Mouse (Mus musculus): Measurements from ENCODE around the gene Ank2. TPM values are rescaled to one million over a fixed set of nuclear protein-coding genes. Genes with fewer than 3 reads are reported as not detected.

Ank2 gene
- polyA plus RNA-seq, 1 experiment from 2014 or later: 5.1 TPM

- TF ChIP-seq EP300 (IDR thresholded peaks at IDR 0.05; ENCODE audit: low read depth) (0 out of 2 replicates have a peak, but pooled peaks have one; percentile 19), CTCF (IDR thresholded peaks at IDR 0.05; ENCODE audit: low read depth) (no peak)
- Histone ChIP-seq H3K27ac (ENCODE audit: low read depth) (no peak overlapping the region), H3K27me3 (ENCODE audit: insufficient read depth, low read length) (no peaks in the 10 kb centered on the region), H3K9me3 (ENCODE audit: low read length) (no peaks in the 10 kb centered on the region), H3K4me2 (ENCODE audit: low read depth, low read length) (no peak overlapping the region), H3K4me1 (ENCODE audit: insufficient read depth) (peaks cover 10% of the 10 kb centered on the region), H3K36me3 (replicated peaks; ENCODE audit: insufficient read depth, low read length) (no peaks in the 10 kb centered on the region), H3K4me3 (ENCODE audit: low read depth, low read length) (no peak overlapping the region), H3K9ac (replicated peaks) (no peak overlapping the region)
- WGBS (ENCODE audit: insufficient replicate concordance): 30% methylated on average over 3 of the region's 3 CpGs
- DNase-seq: no peak
- ATAC-seq: no peak
Observed at GRCm38 (mm10) chr3:127459858-127460257, 39.3 kb downstream of the Ank2 start.

DNA sequence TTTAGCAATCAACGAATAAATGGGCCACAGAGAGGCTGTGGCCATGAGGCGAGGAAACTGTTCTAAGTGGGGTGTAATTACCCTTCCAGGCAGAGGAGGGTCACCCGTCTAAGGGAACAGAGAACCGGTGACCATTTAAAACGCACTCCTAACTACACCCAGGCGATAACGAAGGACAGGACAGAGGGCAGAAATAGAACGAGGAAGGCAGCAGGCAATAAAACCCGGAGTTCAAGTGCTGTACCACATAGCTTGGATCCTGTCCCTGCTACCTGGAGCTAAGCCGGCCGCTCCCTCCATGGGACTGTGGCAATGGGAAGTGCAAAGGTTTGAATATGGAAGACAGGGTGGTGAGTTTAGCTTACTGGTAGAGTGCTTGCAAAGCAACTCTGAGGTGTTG, 40.2 kb downstream of the Ank2 start:
- no peak overlapping the region for H3K4me3 ChIP-seq (ENCODE audit: low read depth, low read length)
- no peaks in the 10 kb centered on the region for H3K36me3 ChIP-seq (replicated peaks; ENCODE audit: insufficient read depth, low read length)

DNA sequence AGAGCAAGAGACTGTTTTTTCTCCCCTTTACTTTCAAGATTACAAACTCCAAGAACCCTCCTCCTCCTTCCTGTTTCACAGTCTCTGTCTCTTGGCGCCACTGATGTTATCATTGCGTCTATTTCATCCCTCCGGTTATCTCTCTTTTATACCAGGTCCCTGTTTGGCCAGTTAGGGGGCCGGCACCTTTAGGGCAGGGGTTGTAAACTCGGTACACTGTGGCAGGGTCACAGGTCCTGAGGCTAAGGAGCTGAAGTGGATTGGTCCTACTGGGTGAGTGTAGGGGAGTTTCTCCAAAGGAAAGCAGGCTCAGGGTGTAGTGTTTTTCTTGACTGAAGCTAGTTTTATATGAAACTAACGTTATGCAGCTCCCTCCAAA, 40.7 kb downstream of the Ank2 start:
- Histone ChIP-seq H3K27ac (ENCODE audit: low read depth) (no peak overlapping the region), H3K9ac (replicated peaks) (no peak overlapping the region)

More for the DNA sequence above, 40.2 kb downstream of the Ank2 start:
- TF ChIP-seq CTCF (IDR thresholded peaks at IDR 0.05; ENCODE audit: low read depth) (no peak), EP300 (IDR thresholded peaks at IDR 0.05; ENCODE audit: low read depth) (no peak)
- DNase-seq (no peak), ATAC-seq (no peak)
- Histone ChIP-seq H3K9ac (replicated peaks) (no peak overlapping the region), H3K27ac (ENCODE audit: low read depth) (no peak overlapping the region), H3K27me3 (ENCODE audit: insufficient read depth, low read length) (no peaks in the 10 kb centered on the region), H3K9me3 (ENCODE audit: low read length) (no peaks in the 10 kb centered on the region), H3K4me1 (ENCODE audit: insufficient read depth) (peaks cover 10% of the 10 kb centered on the region), H3K4me2 (ENCODE audit: low read depth, low read length) (peak overlapping the region; percentile 63; the same call in 1 of the 2 replicates)
- 36% methylated on average over 11 of the region's 11 CpGs for WGBS (ENCODE audit: insufficient replicate concordance)

DNA sequence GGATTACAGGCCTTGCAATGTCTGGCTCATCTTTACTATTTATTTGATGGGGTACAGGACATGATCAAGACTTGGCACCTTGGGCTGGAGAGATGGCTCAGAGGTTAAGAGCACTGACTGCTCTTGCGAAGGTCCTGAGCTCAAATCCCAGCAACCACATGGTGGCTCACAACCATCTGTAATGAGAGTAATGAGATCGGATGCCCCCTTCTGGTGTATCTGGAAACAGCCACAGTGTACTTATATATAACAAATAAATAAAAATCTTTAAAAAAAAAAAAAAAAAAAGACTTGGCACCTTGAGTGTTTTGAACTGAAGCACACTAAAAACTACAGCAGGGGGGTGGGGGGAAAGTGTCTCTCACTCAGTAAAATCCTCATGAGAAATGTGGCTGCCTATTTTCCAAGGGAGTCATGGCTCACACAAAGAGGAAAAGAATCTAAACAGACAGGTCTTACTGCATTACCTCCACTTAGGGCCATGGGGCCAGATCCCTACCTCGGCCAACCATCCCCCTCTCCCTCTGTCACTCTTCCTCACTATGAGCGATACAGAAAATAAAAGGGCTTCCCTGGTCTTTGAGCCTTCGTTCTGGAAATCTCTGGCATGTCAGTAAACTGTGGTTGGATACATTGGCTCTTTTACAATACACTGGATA, 41.3 kb downstream of the Ank2 start:
- Histone ChIP-seq H3K27ac (ENCODE audit: low read depth) (no peak overlapping the region), H3K36me3 (replicated peaks; ENCODE audit: insufficient read depth, low read length) (no peaks in the 10 kb centered on the region), H3K27me3 (ENCODE audit: insufficient read depth, low read length) (no peaks in the 10 kb centered on the region), H3K9ac (replicated peaks) (no peak overlapping the region), H3K4me2 (ENCODE audit: low read depth, low read length) (peak overlapping the region; percentile 63), H3K4me1 (ENCODE audit: insufficient read depth) (peaks cover 10% of the 10 kb centered on the region), H3K4me3 (ENCODE audit: low read depth, low read length) (no peak overlapping the region), H3K9me3 (ENCODE audit: low read length) (no peaks in the 10 kb centered on the region)
- peak; percentile 28; the same call in 1 of the 2 replicates for TF ChIP-seq CTCF (IDR thresholded peaks at IDR 0.05; ENCODE audit: low read depth)
- TF ChIP-seq EP300 (IDR thresholded peaks at IDR 0.05; ENCODE audit: low read depth): no peak
- ATAC-seq: no peak
- DNase-seq: no peak
- WGBS (ENCODE audit: insufficient replicate concordance): 28% methylated on average over 5 of the region's 5 CpGs

More for the DNA sequence above, 40.7 kb downstream of the Ank2 start:
- H3K4me2 ChIP-seq (ENCODE audit: low read depth, low read length): peak overlapping the region; percentile 63
- TF ChIP-seq CTCF (IDR thresholded peaks at IDR 0.05; ENCODE audit: low read depth): no peak
- TF ChIP-seq EP300 (IDR thresholded peaks at IDR 0.05; ENCODE audit: low read depth): no peak
- WGBS (ENCODE audit: insufficient replicate concordance): 15% methylated on average over 6 of the region's 6 CpGs
- no peak overlapping the region for H3K4me3 ChIP-seq (ENCODE audit: low read depth, low read length)
- H3K9me3 ChIP-seq (ENCODE audit: low read length): no peaks in the 10 kb centered on the region
- H3K4me1 ChIP-seq (ENCODE audit: insufficient read depth): peaks cover 10% of the 10 kb centered on the region
- DNase-seq (no peak), ATAC-seq (no peak)
- H3K36me3 ChIP-seq (replicated peaks; ENCODE audit: insufficient read depth, low read length): no peaks in the 10 kb centered on the region
- no peaks in the 10 kb centered on the region for H3K27me3 ChIP-seq (ENCODE audit: insufficient read depth, low read length)

GRCm38 (mm10) chr3:127453738-127454137, 45.4 kb downstream of the Ank2 start:
- 74% methylated on average over 4 of the region's 4 CpGs for WGBS (ENCODE audit: insufficient replicate concordance)

DNA sequence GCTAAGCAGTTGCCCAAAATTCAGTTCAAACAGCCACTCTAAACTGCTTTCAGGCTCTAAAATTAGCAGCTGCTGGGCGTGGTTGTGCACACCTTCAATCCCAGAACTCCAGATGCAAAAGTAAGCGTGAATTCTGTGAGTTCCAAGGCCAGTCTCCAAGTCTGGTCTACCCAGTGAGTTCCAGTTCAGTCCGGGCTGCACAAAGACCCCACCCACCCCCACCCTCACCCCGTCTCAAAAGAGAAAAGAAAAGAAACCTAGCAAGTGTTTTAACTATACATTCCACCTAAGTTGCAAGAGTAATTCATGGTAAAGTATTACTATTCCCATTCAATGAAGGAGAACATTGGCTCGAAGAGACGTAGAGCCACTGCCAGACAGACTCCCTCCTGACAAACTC, 45.9 kb downstream of the Ank2 start:
- Histone ChIP-seq H3K4me2 (ENCODE audit: low read depth, low read length) (no peak overlapping the region), H3K36me3 (replicated peaks; ENCODE audit: insufficient read depth, low read length) (no peaks in the 10 kb centered on the region), H3K4me1 (ENCODE audit: insufficient read depth) (peaks cover under 1% of the 10 kb centered on the region; the same call in 1 of the 2 replicates), H3K27ac (ENCODE audit: low read depth) (no peak overlapping the region), H3K27me3 (ENCODE audit: insufficient read depth, low read length) (no peaks in the 10 kb centered on the region), H3K4me3 (ENCODE audit: low read depth, low read length) (no peak overlapping the region), H3K9ac (replicated peaks) (no peak overlapping the region), H3K9me3 (ENCODE audit: low read length) (no peaks in the 10 kb centered on the region)
- TF ChIP-seq EP300 (IDR thresholded peaks at IDR 0.05; ENCODE audit: low read depth) (no peak), CTCF (IDR thresholded peaks at IDR 0.05; ENCODE audit: low read depth) (no peak)
- 73% methylated on average over 6 of the region's 6 CpGs for WGBS (ENCODE audit: insufficient replicate concordance)
- ATAC-seq: no peak
- no peak for DNase-seq

More at GRCm38 (mm10) chr3:127453738-127454137, 45.4 kb downstream of the Ank2 start:
- H3K4me1 ChIP-seq (ENCODE audit: insufficient read depth): peaks cover 4% of the 10 kb centered on the region
- H3K27ac ChIP-seq (ENCODE audit: low read depth): no peak overlapping the region
- TF ChIP-seq EP300 (IDR thresholded peaks at IDR 0.05; ENCODE audit: low read depth): no peak
- peak; percentile 43 for TF ChIP-seq CTCF (IDR thresholded peaks at IDR 0.05; ENCODE audit: low read depth)
- no peak overlapping the region for H3K4me2 ChIP-seq (ENCODE audit: low read depth, low read length)
- H3K27me3 ChIP-seq (ENCODE audit: insufficient read depth, low read length): no peaks in the 10 kb centered on the region
- DNase-seq (no peak), ATAC-seq (no peak)
- H3K9ac ChIP-seq (replicated peaks): no peak overlapping the region
- H3K4me3 ChIP-seq (ENCODE audit: low read depth, low read length): no peak overlapping the region
- no peaks in the 10 kb centered on the region for H3K9me3 ChIP-seq (ENCODE audit: low read length)
- no peaks in the 10 kb centered on the region for H3K36me3 ChIP-seq (replicated peaks; ENCODE audit: insufficient read depth, low read length)

Data from liver, postnatal 0 days (tissue).